Mouse (Mus musculus): ENCODE measurements at regions not wholly inside any gene's neighbourhood (a gene's known extent, or its start where the extent isn't known, plus 50 kb on each side); places are given as distances from the start of the nearest gene placed in this dataset.
A peak's percentile ranks its signal among the peaks of the same experiment; 100 is the strongest.

- DNase-seq (ENCODE audit: low spot score): no peak
Measured at GRCm38 (mm10) chr3:103408724-103409123, 129.6 kb downstream of the Trim33 start.

GRCm38 (mm10) chr3:103412247-103412646 is 133.2 kb downstream of the Trim33 start:
- DNase-seq (ENCODE audit: low spot score): no peak

- no peak for DNase-seq (ENCODE audit: low spot score)
Measured at GRCm38 (mm10) chr3:103415051-103415695, 136.1 kb downstream of the Trim33 start.

GRCm38 (mm10) chr3:103416296-103416695 is 137.2 kb downstream of the Trim33 start:
- DNase-seq (ENCODE audit: low spot score): no peak

- no peak for DNase-seq (ENCODE audit: low spot score)
Measured at GRCm38 (mm10) chr3:103417781-103418180, 138.7 kb downstream of the Trim33 start.

GRCm38 (mm10) chr3:103419761-103420620 is 140.9 kb downstream of the Trim33 start:
- no peak for DNase-seq (ENCODE audit: low spot score)

- no peak for DNase-seq (ENCODE audit: low spot score)
Measured at GRCm38 (mm10) chr3:103420621-103421274, 141.7 kb downstream of the Trim33 start.

GRCm38 (mm10) chr3:103421275-103421621 is 142.2 kb downstream of the Trim33 start:
- no peak for DNase-seq (ENCODE audit: low spot score)

GRCm38 (mm10) chr3:103422806-103423205 is 143.7 kb downstream of the Trim33 start:
- no peak for DNase-seq (ENCODE audit: low spot score)

GRCm38 (mm10) chr3:103423290-103423689 is 144.2 kb downstream of the Trim33 start:
- DNase-seq (ENCODE audit: low spot score): no peak

GRCm38 (mm10) chr3:103425812-103426430 is 146.8 kb downstream of the Trim33 start:
- peak; percentile 56 for DNase-seq (ENCODE audit: low spot score)

- DNase-seq (ENCODE audit: low spot score): peak; percentile 57
Measured at GRCm38 (mm10) chr3:103429227-103429788, 145.7 kb upstream of the Syt6 start.

- DNase-seq (ENCODE audit: low spot score): no peak
Measured at GRCm38 (mm10) chr3:103430131-103430530, 144.9 kb upstream of the Syt6 start.

- no peak for DNase-seq (ENCODE audit: low spot score)
Measured at GRCm38 (mm10) chr3:103432254-103432653, 142.8 kb upstream of the Syt6 start.

GRCm38 (mm10) chr3:103436902-103437603 is 138.0 kb upstream of the Syt6 start:
- DNase-seq (ENCODE audit: low spot score): no peak

GRCm38 (mm10) chr3:103438791-103439354 is 136.2 kb upstream of the Syt6 start:
- peak; percentile 65 for DNase-seq (ENCODE audit: low spot score)

GRCm38 (mm10) chr3:103443247-103443646 is 131.8 kb upstream of the Syt6 start:
- DNase-seq (ENCODE audit: low spot score): no peak

GRCm38 (mm10) chr3:103445852-103446251 is 129.2 kb upstream of the Syt6 start:
- no peak for DNase-seq (ENCODE audit: low spot score)

GRCm38 (mm10) chr3:103449851-103450250 is 125.2 kb upstream of the Syt6 start:
- no peak for DNase-seq (ENCODE audit: low spot score)

- DNase-seq (ENCODE audit: low spot score): no peak
Measured at GRCm38 (mm10) chr3:103451971-103452370, 123.1 kb upstream of the Syt6 start.

GRCm38 (mm10) chr3:103463760-103464159 is 111.3 kb upstream of the Syt6 start:
- no peak for DNase-seq (ENCODE audit: low spot score)

Data from testis, postnatal 10 days (tissue).